Mouse (Mus musculus): ENCODE measurements around the gene Pi4k2a. TPM values are rescaled to one million over a fixed set of nuclear protein-coding genes. Genes with fewer than 3 reads are reported as not detected.

The Pi4k2a gene
- polyA plus RNA-seq, 1 experiment from 2014 or later, result 6.6 TPM

- no peak overlapping the region for H3K27ac ChIP-seq (ENCODE audit: low read length)
- H3K9ac ChIP-seq (ENCODE audit: low read depth, low read length), result no peak overlapping the region
- H3K4me1 ChIP-seq (ENCODE audit: control insufficient read depth, insufficient read depth, low read length), result no peaks in the 10 kb centered on the region
- 78% methylated on average over 3 of the region's 3 CpGs for WGBS
- ATAC-seq, result no peak
- H3K27me3 ChIP-seq (replicated peaks; ENCODE audit: control insufficient read depth, insufficient read depth, low read length), result no peaks in the 10 kb centered on the region
- peaks cover 6% of the 10 kb centered on the region; the same call in 1 of the 2 replicates for H3K36me3 ChIP-seq (ENCODE audit: control insufficient read depth, insufficient read depth, low read length)
- H3K4me3 ChIP-seq (ENCODE audit: low read length), result no peak overlapping the region
- H3K9me3 ChIP-seq (ENCODE audit: control insufficient read depth, low read length), result no peaks in the 10 kb centered on the region
- no peak overlapping the region for H3K4me2 ChIP-seq (ENCODE audit: low read depth, low read length)
These were observed 9.1 kb downstream of the Pi4k2a start for GRCm38 (mm10) chr19:42099406-42099805.

- ATAC-seq, result no peak
- Histone ChIP-seq H3K9me3 (ENCODE audit: control insufficient read depth, low read length) (no peaks in the 10 kb centered on the region), H3K36me3 (ENCODE audit: control insufficient read depth, insufficient read depth, low read length) (peaks cover 15% of the 10 kb centered on the region), H3K4me1 (ENCODE audit: control insufficient read depth, insufficient read depth, low read length) (no peaks in the 10 kb centered on the region), H3K9ac (ENCODE audit: low read depth, low read length) (no peak overlapping the region), H3K4me2 (ENCODE audit: low read depth, low read length) (no peak overlapping the region), H3K27me3 (replicated peaks; ENCODE audit: control insufficient read depth, insufficient read depth, low read length) (no peaks in the 10 kb centered on the region), H3K4me3 (ENCODE audit: low read length) (no peak overlapping the region), H3K27ac (ENCODE audit: low read length) (no peak overlapping the region)
- 96% methylated on average over 9 of the region's 9 CpGs for WGBS
These were observed 14.4 kb downstream of the Pi4k2a start for GRCm38 (mm10) chr19:42104681-42105080.

- Histone ChIP-seq H3K4me2 (ENCODE audit: low read depth, low read length) (no peak overlapping the region), H3K27me3 (replicated peaks; ENCODE audit: control insufficient read depth, insufficient read depth, low read length) (no peaks in the 10 kb centered on the region), H3K4me3 (ENCODE audit: low read length) (no peak overlapping the region), H3K9me3 (ENCODE audit: control insufficient read depth, low read length) (no peaks in the 10 kb centered on the region), H3K4me1 (ENCODE audit: control insufficient read depth, insufficient read depth, low read length) (no peaks in the 10 kb centered on the region), H3K27ac (ENCODE audit: low read length) (no peak overlapping the region), H3K9ac (ENCODE audit: low read depth, low read length) (no peak overlapping the region), H3K36me3 (ENCODE audit: control insufficient read depth, insufficient read depth, low read length) (peaks cover 11% of the 10 kb centered on the region; the same call in 1 of the 2 replicates)
- ATAC-seq, result no peak
- WGBS, result 88% methylated on average over 4 of the region's 4 CpGs
These were observed 25.6 kb downstream of the Pi4k2a start for GRCm38 (mm10) chr19:42115783-42116335.

GRCm38 (mm10) chr19:42118142-42118541 is 27.9 kb downstream of the Pi4k2a start:
- peaks cover 11% of the 10 kb centered on the region; the same call in 1 of the 2 replicates for H3K36me3 ChIP-seq (ENCODE audit: control insufficient read depth, insufficient read depth, low read length)
- H3K4me1 ChIP-seq (ENCODE audit: control insufficient read depth, insufficient read depth, low read length), result no peaks in the 10 kb centered on the region
- ATAC-seq, result no peak
- no peak overlapping the region for H3K27ac ChIP-seq (ENCODE audit: low read length)
- no peaks in the 10 kb centered on the region for H3K27me3 ChIP-seq (replicated peaks; ENCODE audit: control insufficient read depth, insufficient read depth, low read length)
- no peak overlapping the region for H3K4me3 ChIP-seq (ENCODE audit: low read length)
- WGBS, result 90% methylated on average over 9 of the region's 9 CpGs
- no peaks in the 10 kb centered on the region for H3K9me3 ChIP-seq (ENCODE audit: control insufficient read depth, low read length)
- H3K4me2 ChIP-seq (ENCODE audit: low read depth, low read length), result no peak overlapping the region
- H3K9ac ChIP-seq (ENCODE audit: low read depth, low read length), result no peak overlapping the region

GRCm38 (mm10) chr19:42118596-42118995 is 28.3 kb downstream of the Pi4k2a start:
- WGBS, result 69% methylated on average over 5 of the region's 5 CpGs
- no peak for ATAC-seq
- Histone ChIP-seq H3K36me3 (ENCODE audit: control insufficient read depth, insufficient read depth, low read length) (peaks cover 11% of the 10 kb centered on the region; the same call in 1 of the 2 replicates), H3K27ac (ENCODE audit: low read length) (no peak overlapping the region), H3K9me3 (ENCODE audit: control insufficient read depth, low read length) (no peaks in the 10 kb centered on the region), H3K4me1 (ENCODE audit: control insufficient read depth, insufficient read depth, low read length) (peaks cover 1% of the 10 kb centered on the region; the same call in 1 of the 2 replicates), H3K4me3 (ENCODE audit: low read length) (no peak overlapping the region), H3K4me2 (ENCODE audit: low read depth, low read length) (no peak overlapping the region), H3K9ac (ENCODE audit: low read depth, low read length) (no peak overlapping the region), H3K27me3 (replicated peaks; ENCODE audit: control insufficient read depth, insufficient read depth, low read length) (no peaks in the 10 kb centered on the region)

- Histone ChIP-seq H3K9ac (ENCODE audit: low read depth, low read length) (no peak overlapping the region), H3K4me2 (ENCODE audit: low read depth, low read length) (no peak overlapping the region), H3K36me3 (ENCODE audit: control insufficient read depth, insufficient read depth, low read length) (peaks cover 14% of the 10 kb centered on the region; the same call in 1 of the 2 replicates), H3K9me3 (ENCODE audit: control insufficient read depth, low read length) (no peaks in the 10 kb centered on the region), H3K27me3 (replicated peaks; ENCODE audit: control insufficient read depth, insufficient read depth, low read length) (no peaks in the 10 kb centered on the region), H3K27ac (ENCODE audit: low read length) (no peak overlapping the region), H3K4me1 (ENCODE audit: control insufficient read depth, insufficient read depth, low read length) (peaks cover 6% of the 10 kb centered on the region; the same call in 1 of the 2 replicates), H3K4me3 (ENCODE audit: low read length) (no peak overlapping the region)
- no peak for ATAC-seq
- WGBS, result 90% methylated on average over 8 of the region's 8 CpGs
These were observed 30.2 kb downstream of the Pi4k2a start for GRCm38 (mm10) chr19:42120451-42120850.

- H3K27me3 ChIP-seq (replicated peaks; ENCODE audit: control insufficient read depth, insufficient read depth, low read length), result no peaks in the 10 kb centered on the region
These were observed 34.4 kb downstream of the Pi4k2a start for GRCm38 (mm10) chr19:42124684-42125083.

GRCm38 (mm10) chr19:42125501-42126218 is 35.4 kb downstream of the Pi4k2a start:
- Histone ChIP-seq H3K4me3 (ENCODE audit: low read length) (no peak overlapping the region), H3K4me2 (ENCODE audit: low read depth, low read length) (no peak overlapping the region), H3K9ac (ENCODE audit: low read depth, low read length) (no peak overlapping the region), H3K27me3 (replicated peaks; ENCODE audit: control insufficient read depth, insufficient read depth, low read length) (no peaks in the 10 kb centered on the region), H3K27ac (ENCODE audit: low read length) (no peak overlapping the region), H3K4me1 (ENCODE audit: control insufficient read depth, insufficient read depth, low read length) (peaks cover 24% of the 10 kb centered on the region), H3K36me3 (ENCODE audit: control insufficient read depth, insufficient read depth, low read length) (0 out of 2 replicates have a peak, but pooled peaks cover 3% of the 10 kb centered on the region), H3K9me3 (ENCODE audit: control insufficient read depth, low read length) (no peaks in the 10 kb centered on the region)
- WGBS, result 79% methylated on average over 11 of the region's 11 CpGs
- no peak for ATAC-seq

More at GRCm38 (mm10) chr19:42124684-42125083, 34.4 kb downstream of the Pi4k2a start:
- ATAC-seq, result no peak
- H3K9me3 ChIP-seq (ENCODE audit: control insufficient read depth, low read length), result no peaks in the 10 kb centered on the region
- H3K9ac ChIP-seq (ENCODE audit: low read depth, low read length), result no peak overlapping the region
- H3K4me1 ChIP-seq (ENCODE audit: control insufficient read depth, insufficient read depth, low read length), result peaks cover 22% of the 10 kb centered on the region
- H3K27ac ChIP-seq (ENCODE audit: low read length), result no peak overlapping the region
- no peak overlapping the region for H3K4me3 ChIP-seq (ENCODE audit: low read length)
- H3K36me3 ChIP-seq (ENCODE audit: control insufficient read depth, insufficient read depth, low read length), result 0 out of 2 replicates have a peak, but pooled peaks cover 6% of the 10 kb centered on the region
- H3K4me2 ChIP-seq (ENCODE audit: low read depth, low read length), result no peak overlapping the region
- WGBS, result 82% methylated on average over 13 of the region's 13 CpGs

GRCm38 (mm10) chr19:42126219-42126605 is 35.9 kb downstream of the Pi4k2a start:
- Histone ChIP-seq H3K9me3 (ENCODE audit: control insufficient read depth, low read length) (no peaks in the 10 kb centered on the region), H3K36me3 (ENCODE audit: control insufficient read depth, insufficient read depth, low read length) (0 out of 2 replicates have a peak, but pooled peaks cover 3% of the 10 kb centered on the region), H3K4me1 (ENCODE audit: control insufficient read depth, insufficient read depth, low read length) (peaks cover 24% of the 10 kb centered on the region), H3K9ac (ENCODE audit: low read depth, low read length) (no peak overlapping the region), H3K4me3 (ENCODE audit: low read length) (no peak overlapping the region), H3K27me3 (replicated peaks; ENCODE audit: control insufficient read depth, insufficient read depth, low read length) (no peaks in the 10 kb centered on the region), H3K27ac (ENCODE audit: low read length) (no peak overlapping the region), H3K4me2 (ENCODE audit: low read depth, low read length) (no peak overlapping the region)
- 85% methylated on average over 6 of the region's 6 CpGs for WGBS
- no peak for ATAC-seq
